Mouse (Mus musculus): Measurements from ENCODE around the gene Gnat3. TPM values are rescaled to one million over a fixed set of nuclear protein-coding genes. Genes with fewer than 3 reads are reported as not detected.

Gene Gnat3
- polyA plus RNA-seq, 1 experiment = not detected

DNA sequence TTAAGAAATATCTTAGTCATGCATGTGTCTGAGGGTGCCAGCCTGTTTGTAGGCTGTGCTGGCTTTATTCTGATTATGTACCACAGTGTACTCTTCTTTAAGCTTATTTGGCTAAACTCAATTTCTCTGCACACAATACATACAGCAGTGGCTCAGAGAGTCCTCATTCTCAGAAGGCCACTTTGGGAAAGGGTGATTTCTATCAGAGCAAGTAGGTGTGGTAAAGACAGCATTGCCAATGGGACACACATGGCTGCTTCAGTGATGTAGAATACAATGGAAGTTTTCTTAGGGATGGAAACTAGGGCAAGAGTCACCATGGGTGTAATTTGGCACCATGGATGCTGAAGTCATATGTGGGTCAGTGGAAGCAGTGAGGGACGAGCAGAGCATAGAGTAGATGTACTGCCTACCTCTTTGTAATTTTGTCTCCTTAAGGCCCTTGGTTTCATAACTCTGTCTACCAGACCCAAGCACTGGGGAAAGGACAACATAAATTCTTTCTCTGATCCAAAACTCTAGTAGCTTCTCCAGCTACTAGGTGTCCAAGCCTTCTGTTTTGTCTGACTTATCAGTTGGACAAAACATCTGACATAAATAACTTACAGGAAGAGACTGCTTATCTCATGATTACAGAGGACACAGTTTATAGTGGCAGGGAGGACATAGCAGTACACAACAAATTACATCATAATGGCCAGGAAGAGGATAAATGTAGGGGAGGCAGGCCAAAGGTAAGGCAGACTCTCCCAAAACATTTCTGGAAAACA, 24.0 kb upstream of the Gnat3 start:
- H3K27me3 ChIP-seq (ENCODE audit: control insufficient read depth, insufficient read depth, low read length) = no peaks in the 10 kb centered on the region
- WGBS = 19% methylated on average over 1 of the region's 1 CpGs

DNA sequence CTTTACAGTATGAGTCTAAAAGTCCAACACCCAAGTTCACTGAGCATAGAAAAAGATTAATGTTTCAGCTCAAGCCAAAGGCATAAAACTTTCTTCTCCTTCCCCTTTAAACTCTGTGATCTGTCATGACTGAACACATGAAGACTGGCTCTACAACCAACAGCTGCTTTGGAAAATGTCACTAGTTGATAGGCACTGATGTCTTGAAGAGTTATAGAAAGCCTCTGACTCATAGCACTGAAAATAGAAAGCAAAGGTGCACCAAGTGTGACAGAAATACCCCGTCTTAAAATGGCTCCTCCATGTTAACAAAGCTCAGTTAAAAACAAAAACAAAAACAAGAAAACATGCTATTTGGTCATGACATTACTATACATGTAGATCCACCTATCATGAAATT, 5.9 kb upstream of the Gnat3 start:
- WGBS = 91% methylated on average over 1 of the region's 1 CpGs
- no peak for DNase-seq
- no peak for TF ChIP-seq POLR2A (IDR thresholded peaks at IDR 0.05; ENCODE audit: borderline replicate concordance, insufficient read depth, low read length)
- TF ChIP-seq CTCF (IDR thresholded peaks at IDR 0.05; ENCODE audit: borderline replicate concordance, insufficient read depth, low read depth, low read length) = no peak
- no peaks in the 10 kb centered on the region for H3K27me3 ChIP-seq (ENCODE audit: control insufficient read depth, insufficient read depth, low read length)
- no peak overlapping the region for H3K4me3 ChIP-seq (replicated peaks; ENCODE audit: insufficient read depth, low read depth, low read length)
- H3K4me1 ChIP-seq (ENCODE audit: control insufficient read depth, insufficient read depth, low read length) = no peaks in the 10 kb centered on the region
- no peak overlapping the region for H3K27ac ChIP-seq (ENCODE audit: insufficient read depth, low read length)

More for the DNA sequence above, 24.0 kb upstream of the Gnat3 start:
- Histone ChIP-seq H3K27ac (ENCODE audit: insufficient read depth, low read length) (no peak overlapping the region), H3K4me3 (replicated peaks; ENCODE audit: insufficient read depth, low read depth, low read length) (no peak overlapping the region), H3K4me1 (ENCODE audit: control insufficient read depth, insufficient read depth, low read length) (no peaks in the 10 kb centered on the region)
- no peak for DNase-seq
- no peak for TF ChIP-seq CTCF (IDR thresholded peaks at IDR 0.05; ENCODE audit: borderline replicate concordance, insufficient read depth, low read depth, low read length)
- TF ChIP-seq POLR2A (IDR thresholded peaks at IDR 0.05; ENCODE audit: borderline replicate concordance, insufficient read depth, low read length) = no peak

DNA sequence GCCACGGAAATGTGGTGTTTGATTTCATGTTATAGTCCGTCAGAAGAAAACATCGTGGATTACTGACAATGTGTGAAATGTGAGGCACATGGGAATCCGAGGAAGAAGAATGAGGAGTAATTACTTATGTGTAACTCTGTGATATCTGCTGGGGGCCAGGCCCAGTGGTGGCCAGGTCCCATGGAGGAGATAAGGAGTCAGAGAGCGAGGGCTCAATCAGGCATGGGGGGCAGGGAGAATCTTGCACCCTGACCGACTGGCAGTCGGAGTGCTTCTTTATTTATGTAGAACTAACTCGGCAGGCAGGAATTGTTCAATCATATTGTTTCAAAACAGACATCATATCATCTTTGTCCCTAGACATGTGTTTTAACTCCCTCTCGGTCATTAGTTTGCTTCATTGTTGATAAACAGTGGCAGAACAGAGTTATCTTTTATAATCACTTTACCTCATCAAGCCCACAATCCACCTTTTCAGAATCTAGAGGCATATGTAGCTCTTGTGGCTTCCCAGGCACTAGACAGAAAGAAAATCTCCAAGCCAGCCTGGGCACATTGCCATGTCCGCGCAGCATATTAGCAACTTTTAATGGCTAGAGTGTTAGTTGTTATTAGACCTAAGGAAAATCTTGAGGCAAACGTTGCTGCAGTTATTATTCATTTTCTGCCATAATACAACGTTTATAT, 7.5 kb downstream of the Gnat3 start:
- no peak for DNase-seq
- Histone ChIP-seq H3K4me3 (replicated peaks; ENCODE audit: insufficient read depth, low read depth, low read length) (no peak overlapping the region), H3K27ac (ENCODE audit: insufficient read depth, low read length) (no peak overlapping the region), H3K27me3 (ENCODE audit: control insufficient read depth, insufficient read depth, low read length) (no peaks in the 10 kb centered on the region), H3K4me1 (ENCODE audit: control insufficient read depth, insufficient read depth, low read length) (no peaks in the 10 kb centered on the region)
- TF ChIP-seq CTCF (IDR thresholded peaks at IDR 0.05; ENCODE audit: borderline replicate concordance, insufficient read depth, low read depth, low read length) (no peak), POLR2A (IDR thresholded peaks at IDR 0.05; ENCODE audit: borderline replicate concordance, insufficient read depth, low read length) (no peak)
- WGBS = 71% methylated on average over 13 of the region's 13 CpGs

DNA sequence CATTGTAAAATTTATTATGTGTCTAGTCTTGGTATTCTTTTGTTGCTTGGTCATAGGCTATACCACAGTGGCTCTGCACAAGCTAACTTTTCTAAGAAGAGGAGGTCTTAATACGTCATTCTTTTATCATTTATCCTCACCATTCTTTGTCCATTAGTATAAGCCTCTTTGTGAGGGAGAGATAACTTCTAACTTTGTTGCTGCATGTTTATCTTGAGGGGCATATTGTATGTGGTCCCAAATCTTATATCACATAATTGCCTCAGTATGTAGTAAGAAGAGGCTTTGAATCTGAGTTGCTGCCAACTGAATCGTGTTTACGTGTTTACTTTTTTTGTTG, 8.0 kb downstream of the Gnat3 start:
- H3K27me3 ChIP-seq (ENCODE audit: control insufficient read depth, insufficient read depth, low read length) = no peaks in the 10 kb centered on the region
- DNase-seq = no peak
- no peak overlapping the region for H3K27ac ChIP-seq (ENCODE audit: insufficient read depth, low read length)
- 91% methylated on average over 3 of the region's 3 CpGs for WGBS
- TF ChIP-seq POLR2A (IDR thresholded peaks at IDR 0.05; ENCODE audit: borderline replicate concordance, insufficient read depth, low read length) (no peak), CTCF (IDR thresholded peaks at IDR 0.05; ENCODE audit: borderline replicate concordance, insufficient read depth, low read depth, low read length) (no peak)
- H3K4me1 ChIP-seq (ENCODE audit: control insufficient read depth, insufficient read depth, low read length) = no peaks in the 10 kb centered on the region
- no peak overlapping the region for H3K4me3 ChIP-seq (replicated peaks; ENCODE audit: insufficient read depth, low read depth, low read length)

DNA sequence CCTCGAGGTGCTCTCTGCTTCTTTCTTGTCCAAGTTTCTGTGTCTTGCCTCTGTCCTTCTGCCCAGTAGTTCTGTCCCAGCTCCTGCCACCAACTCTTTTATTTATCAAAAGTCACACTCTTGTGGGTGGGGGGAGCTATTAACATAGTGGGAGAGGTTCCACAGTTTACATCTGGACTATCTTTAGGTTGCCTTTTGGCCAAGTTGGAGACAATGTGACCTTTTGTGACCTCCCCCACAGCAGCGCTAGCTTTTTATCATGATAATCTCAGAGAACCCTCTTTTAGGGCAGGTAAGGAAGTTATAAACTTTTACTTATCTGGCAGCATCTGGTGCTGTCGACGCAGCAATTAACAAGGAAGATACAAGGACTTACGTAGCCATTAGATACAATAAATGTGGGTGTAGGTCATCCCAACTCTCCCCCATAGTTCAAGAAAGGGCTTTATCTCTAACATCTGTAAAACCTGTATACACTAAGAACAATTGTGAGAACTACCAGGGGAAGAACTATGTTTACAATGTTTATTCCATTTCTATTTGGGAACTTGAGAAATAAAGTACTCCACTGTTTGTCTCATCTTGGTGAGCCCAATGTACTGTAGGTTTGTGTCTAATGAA, 18.3 kb downstream of the Gnat3 start:
- Histone ChIP-seq H3K27me3 (ENCODE audit: control insufficient read depth, insufficient read depth, low read length) (no peaks in the 10 kb centered on the region), H3K4me1 (ENCODE audit: control insufficient read depth, insufficient read depth, low read length) (no peaks in the 10 kb centered on the region), H3K27ac (ENCODE audit: insufficient read depth, low read length) (no peak overlapping the region), H3K4me3 (replicated peaks; ENCODE audit: insufficient read depth, low read depth, low read length) (no peak overlapping the region)
- WGBS = 90% methylated on average over 5 of the region's 5 CpGs
- no peak for TF ChIP-seq CTCF (IDR thresholded peaks at IDR 0.05; ENCODE audit: borderline replicate concordance, insufficient read depth, low read depth, low read length)
- no peak for TF ChIP-seq POLR2A (IDR thresholded peaks at IDR 0.05; ENCODE audit: borderline replicate concordance, insufficient read depth, low read length)
- DNase-seq = no peak

DNA sequence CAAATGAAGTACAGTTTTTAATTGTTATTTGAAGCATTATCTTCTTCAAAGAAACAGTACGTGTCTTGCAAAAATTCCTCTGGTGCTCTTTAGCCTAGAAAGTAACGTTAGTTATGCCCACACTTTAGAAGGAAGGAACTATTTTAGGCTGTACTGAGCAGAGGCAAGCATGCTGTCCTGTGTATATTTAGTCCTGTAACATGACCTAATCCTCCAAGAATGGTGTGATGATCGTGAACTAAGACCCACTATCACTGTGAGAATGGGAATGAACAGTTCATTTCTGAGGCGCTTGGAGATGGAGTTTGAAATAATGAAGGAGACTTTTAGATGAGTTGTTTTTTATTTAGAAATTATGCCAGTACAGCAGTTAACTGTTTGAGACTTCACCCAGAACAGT, 20.4 kb downstream of the Gnat3 start:
- no peaks in the 10 kb centered on the region for H3K27me3 ChIP-seq (ENCODE audit: control insufficient read depth, insufficient read depth, low read length)
- no peaks in the 10 kb centered on the region for H3K4me1 ChIP-seq (ENCODE audit: control insufficient read depth, insufficient read depth, low read length)
- TF ChIP-seq POLR2A (IDR thresholded peaks at IDR 0.05; ENCODE audit: borderline replicate concordance, insufficient read depth, low read length) (no peak), CTCF (IDR thresholded peaks at IDR 0.05; ENCODE audit: borderline replicate concordance, insufficient read depth, low read depth, low read length) (no peak)
- DNase-seq = no peak
- 75% methylated on average over 4 of the region's 4 CpGs for WGBS
- no peak overlapping the region for H3K27ac ChIP-seq (ENCODE audit: insufficient read depth, low read length)
- no peak overlapping the region for H3K4me3 ChIP-seq (replicated peaks; ENCODE audit: insufficient read depth, low read depth, low read length)

DNA sequence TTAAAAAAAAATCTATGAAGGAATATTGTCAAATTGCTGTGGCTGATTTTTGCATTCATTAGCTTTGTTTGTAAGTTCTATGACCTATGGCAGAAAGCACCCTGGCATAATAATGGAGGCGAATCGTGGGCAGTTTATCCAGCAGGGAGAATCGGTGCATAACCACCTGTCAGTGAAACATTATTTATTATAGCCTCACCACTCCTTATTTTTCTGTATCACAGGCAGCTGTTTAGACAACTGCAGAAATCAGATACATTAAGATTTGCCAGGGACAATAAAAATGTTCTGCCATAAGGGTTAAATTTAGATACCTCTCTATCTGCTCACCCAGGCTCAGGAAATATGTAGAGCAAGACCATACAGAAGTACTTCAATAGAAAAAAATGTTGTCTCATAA, 22.2 kb downstream of the Gnat3 start:
- H3K27me3 ChIP-seq (ENCODE audit: control insufficient read depth, insufficient read depth, low read length) = no peaks in the 10 kb centered on the region
- no peak overlapping the region for H3K4me3 ChIP-seq (replicated peaks; ENCODE audit: insufficient read depth, low read depth, low read length)
- WGBS = 87% methylated on average over 3 of the region's 3 CpGs
- no peak for DNase-seq
- H3K4me1 ChIP-seq (ENCODE audit: control insufficient read depth, insufficient read depth, low read length) = no peaks in the 10 kb centered on the region
- TF ChIP-seq CTCF (IDR thresholded peaks at IDR 0.05; ENCODE audit: borderline replicate concordance, insufficient read depth, low read depth, low read length) (no peak), POLR2A (IDR thresholded peaks at IDR 0.05; ENCODE audit: borderline replicate concordance, insufficient read depth, low read length) (no peak)
- H3K27ac ChIP-seq (ENCODE audit: insufficient read depth, low read length) = no peak overlapping the region
